Mouse (Mus musculus) CH12.LX (cell line): ENCODE measurements at regions not wholly inside any gene's neighbourhood (a gene's known extent, or its start where the extent isn't known, plus 50 kb on each side); places are given as distances from the start of the nearest gene placed in this dataset.

Experiments used
- DNase-seq: peaks from one replicate; pipeline ENCODE4 v3.0.0-alpha.2; 2013; ENCODE audit errors: extremely low read depth
- H3K27ac ChIP-seq: 2 replicates; pipeline ENCODE4 v1.5.1; 2012; ENCODE audit warnings: low read depth, mild to moderate bottlenecking, control low read depth, moderate library complexity; ENCODE audit not compliant: insufficient read depth
- H3K27me3 ChIP-seq: replicated peaks from 2 replicates; pipeline ENCODE3; 2012; ENCODE audit warnings: inconsistent platforms
- H3K36me3 ChIP-seq, 2 experiments: replicated peaks in 1 of 2; 2 replicates each; pipeline versions ENCODE3 to v1.6.1; 2012; ENCODE audit warnings: inconsistent platforms in 1 of 2, low read length in 1 of 2, mild to moderate bottlenecking in 1 of 2, mixed read lengths in 1 of 2, moderate library complexity in 1 of 2; ENCODE audit not compliant: control insufficient read depth in 1 of 2, insufficient read depth in 1 of 2
- H3K4me1 ChIP-seq, 2 experiments: 2 replicates each; pipeline ENCODE4 v1.6.1; 2012; ENCODE audit warnings: inconsistent platforms in 1 of 2, moderate library complexity in 1 of 2; ENCODE audit not compliant: insufficient read depth in 2 of 2, control insufficient read depth in 1 of 2
- H3K4me2 ChIP-seq: 2 replicates; pipeline ENCODE4 v1.6.1; 2012; ENCODE audit warnings: low read depth, mild to moderate bottlenecking, control low read depth; ENCODE audit not compliant: poor library complexity, insufficient read depth, severe bottlenecking
- H3K4me3 ChIP-seq, 3 experiments: fragments of 150-350 bp in 1 of 3; sonication (generic) in 1 of 3; replicated peaks in 1 of 3; 2 replicates each; pipeline versions ENCODE3 to v1.5.1; 2011 to 2012; ENCODE audit warnings: low read depth in 2 of 3, low read length in 2 of 3, mild to moderate bottlenecking in 2 of 3, moderate library complexity in 2 of 3, control low read depth in 1 of 3, improper control_type of control experiment in 1 of 3, inconsistent platforms in 1 of 3, mixed read lengths in 1 of 3; ENCODE audit not compliant: poor library complexity in 1 of 3
- H3K79me2 ChIP-seq: replicated peaks from 2 replicates; pipeline ENCODE4 v1.6.1; 2012; ENCODE audit warnings: mild to moderate bottlenecking, moderate library complexity; ENCODE audit not compliant: control insufficient read depth, poor library complexity, insufficient read depth, severe bottlenecking; ENCODE audit errors: extremely low read depth
- H3K9ac ChIP-seq: 2 replicates; pipeline ENCODE4 v1.6.1; 2012; ENCODE audit warnings: low read depth, mild to moderate bottlenecking, control low read depth, moderate library complexity; ENCODE audit not compliant: insufficient read depth
- H3K9me3 ChIP-seq: replicated peaks from 2 replicates; pipeline ENCODE3; 2012; ENCODE audit warnings: low read length, inconsistent platforms, mixed read lengths
- BHLHE40 ChIP-seq: IDR thresholded peaks from 2 replicates; pipeline ENCODE4 v1.6.1; 2011; ENCODE audit warnings: mild to moderate bottlenecking, low read depth, low read length, improper control_type of control experiment
- CHD1 ChIP-seq: IDR thresholded peaks from 2 replicates; pipeline ENCODE4 v1.6.1; 2012; ENCODE audit warnings: low read depth, low read length, improper control_type of control experiment, inconsistent platforms
- EP300 ChIP-seq: IDR thresholded peaks from 2 replicates; pipeline ENCODE4 v1.6.1; 2011; ENCODE audit warnings: low read length, improper control_type of control experiment
- ETS1 ChIP-seq: conservative IDR thresholded peaks from 2 replicates; pipeline ENCODE4 v1.6.1; 2012; ENCODE audit warnings: low read depth, mild to moderate bottlenecking, inconsistent platforms, low read length, improper control_type of control experiment, moderate library complexity
- HCFC1 ChIP-seq: IDR thresholded peaks from 2 replicates; pipeline ENCODE4 v1.6.1; 2012; ENCODE audit warnings: low read depth, mild to moderate bottlenecking, inconsistent platforms, low read length, improper control_type of control experiment
- IRF4 ChIP-seq: IDR thresholded peaks from 2 replicates; pipeline ENCODE4 v1.6.1; 2014; ENCODE audit warnings: low read depth, mild to moderate bottlenecking, inconsistent platforms, low read length, improper control_type of control experiment
- JUN ChIP-seq: IDR thresholded peaks from 2 replicates; pipeline ENCODE4 v1.6.1; 2011; ENCODE audit warnings: low read depth, mild to moderate bottlenecking, low read length, improper control_type of control experiment, moderate library complexity; ENCODE audit not compliant: insufficient read depth
- JUND ChIP-seq: conservative IDR thresholded peaks from 2 replicates; pipeline ENCODE4 v1.6.1; 2011; ENCODE audit warnings: low read depth, low read length, improper control_type of control experiment
- KAT2A ChIP-seq: IDR thresholded peaks from 2 replicates; pipeline ENCODE4 v1.6.1; 2012; ENCODE audit warnings: low read length, improper control_type of control experiment, inconsistent platforms; ENCODE audit not compliant: insufficient replicate concordance
- MAX ChIP-seq: IDR thresholded peaks from 2 replicates; pipeline ENCODE4 v1.6.1; 2011; ENCODE audit warnings: low read length, improper control_type of control experiment
- MAZ ChIP-seq: IDR thresholded peaks from 2 replicates; pipeline ENCODE4 v1.6.1; 2012; ENCODE audit warnings: low read depth, mild to moderate bottlenecking, inconsistent platforms, low read length, improper control_type of control experiment, moderate library complexity
- MEF2A ChIP-seq: IDR thresholded peaks from 2 replicates; pipeline ENCODE4 v1.6.1; 2014; ENCODE audit warnings: low read depth, mild to moderate bottlenecking, inconsistent platforms, low read length, improper control_type of control experiment, borderline replicate concordance
- MXI1 ChIP-seq: IDR thresholded peaks from 2 replicates; pipeline ENCODE4 v1.6.1; 2011; ENCODE audit warnings: mild to moderate bottlenecking, low read depth, low read length, improper control_type of control experiment
- NELFE ChIP-seq: IDR thresholded peaks from 2 replicates; pipeline ENCODE4 v1.6.1; 2011; ENCODE audit warnings: low read depth, low read length, improper control_type of control experiment
- PAX5 ChIP-seq: IDR thresholded peaks from 2 replicates; pipeline ENCODE4 v1.6.1; 2012; ENCODE audit warnings: low read length, inconsistent platforms, mixed read lengths
- SIN3A ChIP-seq: IDR thresholded peaks from 2 replicates; pipeline ENCODE4 v1.6.1; 2012; ENCODE audit warnings: low read length, improper control_type of control experiment, inconsistent platforms
- TBP ChIP-seq: conservative IDR thresholded peaks from 2 replicates; pipeline ENCODE4 v1.6.1; 2011; ENCODE audit warnings: low read depth, low read length, improper control_type of control experiment
- TCF12 ChIP-seq: IDR thresholded peaks from 2 replicates; pipeline ENCODE4 v1.6.1; 2014; ENCODE audit warnings: low read depth, mild to moderate bottlenecking, inconsistent platforms, low read length, improper control_type of control experiment
- UBTF ChIP-seq: IDR thresholded peaks from 2 replicates; pipeline ENCODE4 v1.6.1; 2012; ENCODE audit warnings: low read depth, mild to moderate bottlenecking, inconsistent platforms, low read length, improper control_type of control experiment, moderate library complexity
- ZKSCAN1 ChIP-seq: IDR thresholded peaks from 2 replicates; pipeline ENCODE4 v1.6.1; 2012; ENCODE audit warnings: low read depth, inconsistent platforms, low read length, improper control_type of control experiment, borderline replicate concordance
- ZNF384 ChIP-seq: IDR thresholded peaks from 2 replicates; pipeline ENCODE4 v1.6.1; 2012; ENCODE audit warnings: low read depth, low read length, improper control_type of control experiment, inconsistent platforms
- dilution Hi-C: fragments of 300-500 bp; cut with MboI; formaldehyde crosslinking; loops from 2 replicates; pipeline ENCODE4 v1.14.3; 2020; ENCODE audit warnings: low sequenced_read_pairs; ENCODE audit not compliant: extremely low pct_unique_long_range_greater_than_20kb, extremely low pct_ligation_motif_present
- in situ Hi-C: fragments of 300-500 bp; cut with MboI; formaldehyde crosslinking; loops from 3 replicates; pipeline ENCODE4 v1.14.3; 2019; ENCODE audit warnings: low sequenced_read_pairs, low pct_ligation_motif_present, low pct_unique_long_range_greater_than_20kb, mixed read lengths

DNA sequence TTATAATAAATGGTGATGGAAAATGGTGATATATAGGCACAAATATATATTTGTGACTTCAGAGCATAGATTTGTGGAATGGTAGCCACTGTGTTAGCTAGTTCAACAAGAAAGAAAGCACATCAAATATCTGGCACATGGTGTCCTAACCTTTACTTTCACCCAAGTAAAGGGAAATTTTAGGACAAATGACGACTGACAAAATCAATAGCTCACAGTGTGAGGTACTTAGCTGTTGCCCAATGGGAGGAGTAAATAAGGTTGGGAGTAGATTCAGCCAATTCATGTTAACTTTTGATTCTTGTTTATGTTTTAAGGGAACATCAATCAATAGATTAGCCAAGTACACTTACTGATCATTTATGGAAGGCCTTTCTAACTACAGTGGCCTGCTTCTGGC lies 278.3 kb downstream of the Ppargc1a start:
- Histone ChIP-seq H3K27ac (no peak overlapping the region), H3K27me3 (no peaks in the 10 kb centered on the region), H3K9me3 (peaks cover 24% of the 10 kb centered on the region), H3K36me3 (no peaks in the 10 kb centered on the region), H3K4me3 (no peak overlapping the region), H3K4me2 (no peak overlapping the region), H3K9ac (no peak overlapping the region), H3K79me2 (no peaks in the 10 kb centered on the region), H3K4me1 (no peaks in the 10 kb centered on the region)
- TF ChIP-seq TBP (no peak), NELFE (no peak), HCFC1 (no peak), MAZ (no peak), ZNF384 (no peak), MAX (no peak), JUN (no peak), IRF4 (no peak), JUND (no peak), ZKSCAN1 (no peak), MEF2A (no peak), CHD1 (no peak), EP300 (no peak)
- dilution Hi-C loops (no loop called here), in situ Hi-C loops (no loop called here)
- no peak for DNase-seq

DNA sequence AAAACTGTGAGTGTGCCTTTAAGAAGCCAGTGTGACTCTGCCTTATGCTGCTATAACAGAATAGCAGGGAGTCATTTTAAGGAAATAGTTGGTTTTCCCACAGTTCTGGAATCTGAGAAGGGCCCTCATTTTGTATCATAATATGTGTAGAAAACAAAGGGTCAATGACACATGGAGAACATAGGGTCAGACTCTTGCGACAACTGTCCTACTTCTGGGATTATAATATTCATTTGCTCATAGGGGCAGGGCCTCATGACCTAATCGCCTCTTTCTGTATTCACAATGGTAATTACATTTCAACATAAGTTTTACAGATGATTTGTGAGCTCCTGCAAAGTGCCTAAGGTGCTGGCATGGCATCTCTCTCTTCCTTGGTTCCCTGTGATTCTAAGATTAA lies 279.3 kb downstream of the Ppargc1a start:
- no peak for DNase-seq
- H3K4me3 ChIP-seq: no peak overlapping the region
- H3K9ac ChIP-seq: no peak overlapping the region
- H3K4me2 ChIP-seq: no peak overlapping the region
- no peak overlapping the region for H3K27ac ChIP-seq
- peaks cover 28% of the 10 kb centered on the region for H3K9me3 ChIP-seq
- dilution Hi-C loops: no loop called here
- H3K36me3 ChIP-seq: no peaks in the 10 kb centered on the region
- H3K79me2 ChIP-seq: no peaks in the 10 kb centered on the region
- no peaks in the 10 kb centered on the region for H3K4me1 ChIP-seq
- in situ Hi-C loops: no loop called here
- no peaks in the 10 kb centered on the region for H3K27me3 ChIP-seq
- TF ChIP-seq PAX5 (no peak), MAZ (no peak), HCFC1 (no peak), ETS1 (no peak), SIN3A (no peak), JUN (no peak), UBTF (no peak), MXI1 (no peak), KAT2A (no peak), JUND (no peak), TCF12 (no peak), BHLHE40 (no peak)
